Comparison of ENCODE assay signal across 22 mouse cellular contexts in genomic region chr3:105548074-105548771, GRCm38 (mm10).
A peak's percentile ranks its signal among the peaks of the same experiment; 100 is the strongest.
DNase-seq lines count a peak whose midpoint lies in the region; ATAC-seq lines count a peak whose summit lies in the region.
"Had no signal": no experiment of that assay in that cellular context is flagged by ENCODE, and none has a peak within 500 bp of the region (broad histone marks: within the 10 kb centered on the region; RNA-seq: fewer than 3 reads in every experiment).

No protein-coding gene starts in this region.

- peaks cover 8% of the 10 kb centered on the region for H3K4me1 ChIP-seq in forebrain, embryonic 15.5 days
- no peaks in the 10 kb centered on the region for H3K4me1 ChIP-seq in forebrain, embryonic 14.5 days (ENCODE audit: control insufficient read depth, insufficient read depth, low read length)
- H3K4me1 ChIP-seq in midbrain, embryonic 11.5 days (ENCODE audit: control insufficient read depth, insufficient read depth, low read length), result 0 out of 2 replicates have a peak, but pooled peaks cover 2% of the 10 kb centered on the region
- peaks cover 4% of the 10 kb centered on the region; the same call in 1 of the 2 replicates for H3K4me1 ChIP-seq in midbrain, embryonic 14.5 days (ENCODE audit: control insufficient read depth, insufficient read depth, low read length)
- H3K4me1 ChIP-seq: embryonic facial prominence, embryonic 12.5 days; liver, embryonic 13.5 days had no signal

- H3K4me3 ChIP-seq in forebrain, embryonic 15.5 days, result no peak overlapping the region
- no peak overlapping the region for H3K4me3 ChIP-seq in forebrain, embryonic 14.5 days (ENCODE audit: low read depth, low read length)
- no peak overlapping the region for H3K4me3 ChIP-seq in midbrain, embryonic 11.5 days (ENCODE audit: low read depth, low read length)
- H3K4me3 ChIP-seq in midbrain, embryonic 14.5 days (replicated peaks; ENCODE audit: low read depth, low read length), result no peak overlapping the region
- H3K4me3 ChIP-seq: embryonic facial prominence, embryonic 12.5 days; forebrain, embryonic 12.5 days; hindbrain, embryonic 12.5 days; liver, embryonic 13.5 days; midbrain, embryonic 13.5 days had no signal

- no peak for DNase-seq in forebrain, embryonic 14.5 days (ENCODE audit: low spot score)
- DNase-seq in kidney, adult 11 months, result peak; percentile 63
- DNase-seq in kidney, postnatal 10 days, result no peak
- peak; percentile 60 for DNase-seq in midbrain, embryonic 11.5 days (ENCODE audit: low spot score, missing footprints)
- DNase-seq in midbrain, embryonic 14.5 days, result no peak
- no peak for DNase-seq in urinary bladder, postnatal 14 days (ENCODE audit: low spot score)
- DNase-seq: adrenal gland, postnatal 10 days; cerebellum, adult 18-20 months; cerebellum, postnatal 14 days; layer of hippocampus, adult 9-11 months; liver, embryonic 13.5 days; lung, adult 2 months; lung, postnatal 14 days; retina, postnatal 1 day; thymus, postnatal 25 days had no signal

- no peak overlapping the region for H3K9ac ChIP-seq in forebrain, embryonic 15.5 days (replicated peaks)
- H3K9ac ChIP-seq in forebrain, embryonic 14.5 days (ENCODE audit: low read length), result no peak overlapping the region
- no peak overlapping the region for H3K9ac ChIP-seq in midbrain, embryonic 11.5 days (ENCODE audit: low read length)
- no peak overlapping the region for H3K9ac ChIP-seq in midbrain, embryonic 14.5 days (replicated peaks; ENCODE audit: low read length)
- H3K9ac ChIP-seq: embryonic facial prominence, embryonic 12.5 days; forebrain, embryonic 12.5 days; hindbrain, embryonic 12.5 days; liver, embryonic 13.5 days; midbrain, embryonic 13.5 days had no signal

- 80% methylated on average over 11 of the region's 11 CpGs for WGBS in forebrain, embryonic 15.5 days
- 87% methylated on average over 11 of the region's 11 CpGs for WGBS in forebrain, embryonic 14.5 days
- 77% methylated on average over 11 of the region's 11 CpGs for WGBS in midbrain, embryonic 11.5 days
- 74% methylated on average over 11 of the region's 11 CpGs for WGBS in midbrain, embryonic 14.5 days

- H3K27ac ChIP-seq in forebrain, embryonic 15.5 days (replicated peaks), result no peak overlapping the region
- H3K27ac ChIP-seq in forebrain, embryonic 14.5 days (ENCODE audit: low read depth, low read length), result no peak overlapping the region
- H3K27ac ChIP-seq in midbrain, embryonic 11.5 days (ENCODE audit: low read depth, low read length), result no peak overlapping the region
- no peak overlapping the region for H3K27ac ChIP-seq in midbrain, embryonic 14.5 days (replicated peaks; ENCODE audit: low read depth, low read length)
- H3K27ac ChIP-seq: embryonic facial prominence, embryonic 12.5 days; forebrain, embryonic 12.5 days; hindbrain, embryonic 12.5 days; liver, embryonic 13.5 days; midbrain, embryonic 13.5 days had no signal

- H3K36me3 ChIP-seq in forebrain, embryonic 15.5 days, result no peaks in the 10 kb centered on the region
- H3K36me3 ChIP-seq in forebrain, embryonic 14.5 days (ENCODE audit: control insufficient read depth, insufficient read depth, low read length), result no peaks in the 10 kb centered on the region
- H3K36me3 ChIP-seq in midbrain, embryonic 11.5 days (ENCODE audit: control insufficient read depth, insufficient read depth, low read length), result no peaks in the 10 kb centered on the region
- H3K36me3 ChIP-seq in midbrain, embryonic 14.5 days (ENCODE audit: control insufficient read depth, insufficient read depth, low read length), result no peaks in the 10 kb centered on the region
- H3K36me3 ChIP-seq: embryonic facial prominence, embryonic 12.5 days; forebrain, embryonic 12.5 days; hindbrain, embryonic 12.5 days; liver, embryonic 13.5 days; midbrain, embryonic 13.5 days had no signal

- H3K4me2 ChIP-seq in forebrain, embryonic 15.5 days (replicated peaks), result no peak overlapping the region
- no peak overlapping the region for H3K4me2 ChIP-seq in forebrain, embryonic 14.5 days (ENCODE audit: low read length)
- no peak overlapping the region for H3K4me2 ChIP-seq in midbrain, embryonic 11.5 days
- H3K4me2 ChIP-seq in midbrain, embryonic 14.5 days (ENCODE audit: low read length), result no peak overlapping the region
- H3K4me2 ChIP-seq: embryonic facial prominence, embryonic 12.5 days; forebrain, embryonic 12.5 days; hindbrain, embryonic 12.5 days; liver, embryonic 13.5 days; midbrain, embryonic 13.5 days had no signal

- no peaks in the 10 kb centered on the region for H3K9me3 ChIP-seq in forebrain, embryonic 15.5 days
- H3K9me3 ChIP-seq in forebrain, embryonic 14.5 days (replicated peaks; ENCODE audit: control insufficient read depth, low read length), result no peaks in the 10 kb centered on the region
- no peaks in the 10 kb centered on the region for H3K9me3 ChIP-seq in midbrain, embryonic 11.5 days (ENCODE audit: control insufficient read depth, low read length)
- no peaks in the 10 kb centered on the region for H3K9me3 ChIP-seq in midbrain, embryonic 14.5 days (ENCODE audit: control insufficient read depth, low read length)
- H3K9me3 ChIP-seq: embryonic facial prominence, embryonic 12.5 days; forebrain, embryonic 12.5 days; hindbrain, embryonic 12.5 days; liver, embryonic 13.5 days; midbrain, embryonic 13.5 days had no signal

- ATAC-seq in forebrain, embryonic 15.5 days (replicated peaks), result 0 out of 2 replicates have a peak, but pooled peaks have one; percentile 11
- ATAC-seq in forebrain, embryonic 14.5 days, result no peak
- ATAC-seq in midbrain, embryonic 11.5 days (ENCODE audit: low FRiP score), result no peak
- no peak for ATAC-seq in midbrain, embryonic 14.5 days (ENCODE audit: low FRiP score, low TSS enrichment)
- peak; percentile 46; the same call in 1 of the 2 replicates for ATAC-seq in megakaryocyte progenitor cell, adult 5-6 weeks (replicated peaks; ENCODE audit: poor library complexity)
- ATAC-seq: intestine, postnatal 0 days; midbrain, embryonic 13.5 days had no signal

- no peaks in the 10 kb centered on the region for H3K27me3 ChIP-seq in forebrain, embryonic 15.5 days
- H3K27me3 ChIP-seq in forebrain, embryonic 14.5 days (replicated peaks; ENCODE audit: control insufficient read depth, insufficient read depth, low read length), result no peaks in the 10 kb centered on the region
- H3K27me3 ChIP-seq in midbrain, embryonic 11.5 days (ENCODE audit: control insufficient read depth, insufficient read depth, low read length), result no peaks in the 10 kb centered on the region
- no peaks in the 10 kb centered on the region for H3K27me3 ChIP-seq in midbrain, embryonic 14.5 days (ENCODE audit: control insufficient read depth, insufficient read depth, low read length)
- H3K27me3 ChIP-seq: embryonic facial prominence, embryonic 12.5 days; forebrain, embryonic 12.5 days; hindbrain, embryonic 12.5 days; liver, embryonic 13.5 days; midbrain, embryonic 13.5 days had no signal

Comparison
In these comparisons a context has a peak if more than half of its experiments do, and no peak if none do; other contexts are left out.
1. ATAC-seq: peak in forebrain, embryonic 15.5 days (single experiment) and megakaryocyte progenitor cell, adult 5-6 weeks (single experiment); none in forebrain, embryonic 14.5 days (single experiment), midbrain, embryonic 11.5 days (single experiment) and midbrain, embryonic 14.5 days (single experiment).
2. DNase-seq: peak in kidney, adult 11 months (single experiment) and midbrain, embryonic 11.5 days (single experiment); none in forebrain, embryonic 14.5 days (single experiment), kidney, postnatal 10 days (single experiment), midbrain, embryonic 14.5 days (single experiment) and urinary bladder, postnatal 14 days (single experiment).